Mouse (Mus musculus) urinary bladder, adult 2 months (tissue): ENCODE data around the gene Gm21312. TPM values are rescaled to one million over a fixed set of nuclear protein-coding genes. Genes with fewer than 3 reads are reported as not detected.
"Not testable (repeated sequence)": the region's sequence is repeated elsewhere in the genome, so short reads cannot be mapped to it uniquely, and the experiment has no call there.

ENCODE experiments used
- DNase-seq: peaks from one replicate; pipeline ENCODE4 v3.0.0; 2022; ENCODE audit warnings: low spot score
- polyA plus RNA-seq: library from polyadenylated mRNA; depleted of rRNA; stranded (reverse); fragments of >200 nt; gene quantifications from 2 replicates; pipeline ENCODE4 v1.2.3, GENCODE M21; 2012; rRNA removed

Gene Gm21312
- not detected in 2 replicates for polyA plus RNA-seq

DNA sequence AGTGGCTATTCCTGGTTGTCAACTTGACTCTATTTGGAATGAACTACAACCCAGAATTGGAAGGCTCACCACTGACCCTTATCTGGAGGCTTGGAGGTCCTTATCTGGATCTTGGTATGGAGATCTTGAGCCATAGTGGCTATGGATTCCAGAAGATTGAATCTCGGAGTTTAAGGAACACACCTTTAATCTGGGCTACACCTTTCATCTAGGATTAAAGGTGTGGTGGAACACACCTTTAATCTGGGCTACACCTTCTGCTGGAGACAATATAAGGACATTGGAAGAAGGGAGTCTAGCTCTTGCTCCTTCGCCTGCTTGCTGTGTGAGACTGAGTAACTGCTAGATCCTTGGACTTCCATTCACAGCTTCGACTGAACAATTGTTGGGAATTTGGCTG is at the start of gene Gm21312:
Gene Gm21312 (plus strand): TSS at position 301 of the 400 bp plus-strand sequence.
- not testable (repeated sequence) for DNase-seq

DNA sequence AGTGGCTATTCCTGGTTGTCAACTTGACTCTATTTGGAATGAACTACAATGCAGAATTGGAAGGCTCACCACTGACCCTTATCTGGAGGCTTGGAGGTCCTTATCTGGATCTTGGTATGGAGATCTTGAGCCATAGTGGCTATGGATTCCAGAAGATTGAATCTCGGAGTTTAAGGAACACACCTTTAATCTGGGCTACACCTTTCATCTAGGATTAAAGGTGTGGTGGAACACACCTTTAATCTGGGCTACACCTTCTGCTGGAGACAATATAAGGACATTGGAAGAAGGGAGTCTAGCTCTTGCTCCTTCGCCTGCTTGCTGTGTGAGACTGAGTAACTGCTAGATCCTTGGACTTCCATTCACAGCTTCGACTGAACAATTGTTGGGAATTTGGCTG is 34.1 kb upstream of the Gm21312 start, which contains the start of gene Gm21293:
Gene Gm21293 (plus strand): TSS at position 301 of the 400 bp plus-strand sequence.
- not testable (repeated sequence) for DNase-seq

DNA sequence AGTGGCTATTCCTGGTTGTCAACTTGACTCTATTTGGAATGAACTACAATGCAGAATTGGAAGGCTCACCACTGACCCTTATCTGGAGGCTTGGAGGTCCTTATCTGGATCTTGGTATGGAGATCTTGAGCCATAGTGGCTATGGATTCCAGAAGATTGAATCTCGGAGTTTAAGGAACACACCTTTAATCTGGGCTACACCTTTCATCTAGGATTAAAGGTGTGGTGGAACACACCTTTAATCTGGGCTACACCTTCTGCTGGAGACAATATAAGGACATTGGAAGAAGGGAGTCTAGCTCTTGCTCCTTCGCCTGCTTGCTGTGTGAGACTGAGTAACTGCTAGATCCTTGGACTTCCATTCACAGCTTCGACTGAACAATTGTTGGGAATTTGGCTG is 25.6 kb upstream of the Gm21312 start, which contains the start of gene Gm6763:
Gene Gm6763 (plus strand): TSS at position 301 of the 400 bp plus-strand sequence.
- not testable (repeated sequence) for DNase-seq

DNA sequence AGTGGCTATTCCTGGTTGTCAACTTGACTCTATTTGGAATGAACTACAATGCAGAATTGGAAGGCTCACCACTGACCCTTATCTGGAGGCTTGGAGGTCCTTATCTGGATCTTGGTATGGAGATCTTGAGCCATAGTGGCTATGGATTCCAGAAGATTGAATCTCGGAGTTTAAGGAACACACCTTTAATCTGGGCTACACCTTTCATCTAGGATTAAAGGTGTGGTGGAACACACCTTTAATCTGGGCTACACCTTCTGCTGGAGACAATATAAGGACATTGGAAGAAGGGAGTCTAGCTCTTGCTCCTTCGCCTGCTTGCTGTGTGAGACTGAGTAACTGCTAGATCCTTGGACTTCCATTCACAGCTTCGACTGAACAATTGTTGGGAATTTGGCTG is 17.1 kb upstream of the Gm21312 start, which contains the start of gene Gm8764:
Gene Gm8764 (plus strand): TSS at position 301 of the 400 bp plus-strand sequence.
- DNase-seq: not testable (repeated sequence)

DNA sequence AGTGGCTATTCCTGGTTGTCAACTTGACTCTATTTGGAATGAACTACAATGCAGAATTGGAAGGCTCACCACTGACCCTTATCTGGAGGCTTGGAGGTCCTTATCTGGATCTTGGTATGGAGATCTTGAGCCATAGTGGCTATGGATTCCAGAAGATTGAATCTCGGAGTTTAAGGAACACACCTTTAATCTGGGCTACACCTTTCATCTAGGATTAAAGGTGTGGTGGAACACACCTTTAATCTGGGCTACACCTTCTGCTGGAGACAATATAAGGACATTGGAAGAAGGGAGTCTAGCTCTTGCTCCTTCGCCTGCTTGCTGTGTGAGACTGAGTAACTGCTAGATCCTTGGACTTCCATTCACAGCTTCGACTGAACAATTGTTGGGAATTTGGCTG is 8.6 kb upstream of the Gm21312 start, which contains the start of gene Gm21304:
Gene Gm21304 (plus strand): TSS at position 301 of the 400 bp plus-strand sequence.
- not testable (repeated sequence) for DNase-seq

DNA sequence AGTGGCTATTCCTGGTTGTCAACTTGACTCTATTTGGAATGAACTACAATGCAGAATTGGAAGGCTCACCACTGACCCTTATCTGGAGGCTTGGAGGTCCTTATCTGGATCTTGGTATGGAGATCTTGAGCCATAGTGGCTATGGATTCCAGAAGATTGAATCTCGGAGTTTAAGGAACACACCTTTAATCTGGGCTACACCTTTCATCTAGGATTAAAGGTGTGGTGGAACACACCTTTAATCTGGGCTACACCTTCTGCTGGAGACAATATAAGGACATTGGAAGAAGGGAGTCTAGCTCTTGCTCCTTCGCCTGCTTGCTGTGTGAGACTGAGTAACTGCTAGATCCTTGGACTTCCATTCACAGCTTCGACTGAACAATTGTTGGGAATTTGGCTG is 8.4 kb downstream of the Gm21312 start, which contains the start of gene Gm20765:
Gene Gm20765 (plus strand): TSS at position 301 of the 400 bp plus-strand sequence.
- not testable (repeated sequence) for DNase-seq

DNA sequence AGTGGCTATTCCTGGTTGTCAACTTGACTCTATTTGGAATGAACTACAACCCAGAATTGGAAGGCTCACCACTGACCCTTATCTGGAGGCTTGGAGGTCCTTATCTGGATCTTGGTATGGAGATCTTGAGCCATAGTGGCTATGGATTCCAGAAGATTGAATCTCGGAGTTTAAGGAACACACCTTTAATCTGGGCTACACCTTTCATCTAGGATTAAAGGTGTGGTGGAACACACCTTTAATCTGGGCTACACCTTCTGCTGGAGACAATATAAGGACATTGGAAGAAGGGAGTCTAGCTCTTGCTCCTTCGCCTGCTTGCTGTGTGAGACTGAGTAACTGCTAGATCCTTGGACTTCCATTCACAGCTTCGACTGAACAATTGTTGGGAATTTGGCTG is 16.9 kb downstream of the Gm21312 start, which contains the start of gene Gm4340:
Gene Gm4340 (plus strand): TSS at position 301 of the 400 bp plus-strand sequence.
- DNase-seq: not testable (repeated sequence)

DNA sequence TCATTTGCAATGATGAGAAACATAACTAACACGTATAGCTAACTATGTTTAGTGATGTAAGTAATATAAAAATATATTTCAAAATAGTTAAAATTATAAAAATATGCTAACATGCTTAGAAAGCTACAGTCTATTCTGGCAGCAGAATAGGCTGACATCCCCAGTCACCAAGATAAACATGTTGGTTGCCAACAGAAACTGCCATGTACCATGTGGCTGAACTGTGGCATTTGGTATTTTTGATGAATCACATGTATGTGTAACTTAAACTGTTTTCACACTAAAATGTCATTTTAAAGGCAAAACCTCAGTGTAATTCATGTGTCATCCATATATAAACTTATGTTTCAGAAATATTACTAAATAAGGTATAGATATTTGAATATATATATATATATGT is 32.8 kb downstream of the Gm21312 start:
- DNase-seq: no peak

DNA sequence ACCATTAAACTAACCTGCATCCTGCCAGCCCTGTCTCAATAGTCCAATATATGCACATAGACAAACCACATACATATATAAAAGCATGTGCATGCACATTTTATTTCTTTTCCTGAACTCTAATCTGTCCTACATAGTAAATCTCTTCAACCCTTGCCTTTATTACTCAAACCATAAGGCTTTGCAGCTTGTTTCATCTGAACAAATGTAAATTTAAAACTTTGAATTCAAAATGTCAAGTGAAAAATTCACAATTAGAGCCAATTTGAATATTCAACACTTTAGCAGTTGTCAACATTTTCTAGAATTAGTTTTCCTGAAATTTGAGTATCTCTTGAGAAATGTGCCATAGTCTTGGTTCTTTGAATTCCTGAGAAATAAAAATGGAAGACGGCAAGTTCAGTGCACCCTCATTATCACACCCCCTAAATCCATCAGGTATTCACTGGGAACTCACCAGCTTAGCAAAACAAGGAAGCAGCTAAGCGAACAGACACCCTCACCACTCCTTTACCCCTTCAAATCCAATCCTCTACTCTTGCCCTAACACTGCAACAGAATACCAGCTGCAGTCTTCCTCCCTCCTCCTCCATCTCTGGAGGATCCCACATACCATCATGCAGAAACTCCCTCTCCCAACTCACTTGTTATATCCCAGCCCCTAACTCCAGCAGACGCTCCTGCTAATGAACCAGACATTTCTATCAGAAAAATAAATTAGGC is 33.6 kb downstream of the Gm21312 start:
- no peak for DNase-seq

DNA sequence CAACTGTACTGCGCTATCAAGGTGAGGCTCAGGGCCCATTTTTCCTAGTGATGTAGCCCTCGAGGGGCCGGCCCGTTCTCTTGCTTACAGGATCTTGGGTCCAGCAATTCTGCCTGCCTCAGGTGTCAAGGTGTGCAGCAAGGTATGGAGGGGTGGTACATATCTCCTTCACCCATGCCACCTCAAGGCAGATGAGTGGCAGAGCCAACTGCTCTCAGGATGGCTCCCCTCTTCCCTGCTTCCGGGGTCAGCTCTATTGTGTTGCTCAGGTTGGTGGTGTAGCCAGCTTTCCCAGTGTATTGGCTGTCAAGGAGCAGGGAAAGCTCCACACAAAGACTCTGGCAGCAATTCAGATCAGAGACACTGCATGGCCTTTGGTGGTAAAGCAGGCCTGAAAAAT is 37.7 kb downstream of the Gm21312 start:
- no peak for DNase-seq

DNA sequence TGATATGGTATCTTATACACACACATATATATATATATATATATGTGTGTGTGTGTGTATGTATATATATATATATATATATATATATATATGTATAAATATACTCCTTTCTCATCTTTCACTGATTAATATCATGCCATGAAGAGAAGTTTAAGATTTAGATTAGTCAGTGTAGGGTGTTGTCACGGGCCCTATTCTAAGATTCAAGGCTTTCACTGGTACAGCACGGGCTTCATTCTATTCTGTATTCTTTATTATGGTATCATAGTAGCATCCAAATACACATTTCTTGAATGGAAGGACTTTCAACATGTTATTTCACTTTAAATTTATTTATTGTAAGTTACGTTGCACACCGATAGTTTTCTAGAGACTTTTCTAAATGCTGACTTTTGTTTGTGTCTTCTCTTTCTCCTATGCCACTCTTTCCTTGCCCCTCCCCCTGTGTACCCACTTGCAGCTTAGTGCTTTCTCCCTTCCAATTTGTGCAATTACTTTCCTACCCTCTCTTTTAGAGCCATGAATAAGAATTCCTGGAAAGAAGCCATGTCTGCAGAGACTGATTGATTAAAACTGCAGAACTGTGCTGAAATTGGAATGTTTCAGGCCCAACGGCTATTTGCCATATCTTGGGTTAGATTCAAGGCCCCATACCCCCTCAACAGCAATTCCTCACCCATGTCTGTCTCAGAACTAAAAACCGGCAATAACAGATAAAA is 43.6 kb downstream of the Gm21312 start:
- no peak for DNase-seq

Other genes with a start within 250 kb of the Gm21312 start
- not detected in 2 replicates for gene Gm21293, start 34.0 kb upstream of the Gm21312 start, polyA plus RNA-seq
- not detected in 2 replicates for gene Gm6763, start 25.5 kb upstream of the Gm21312 start, polyA plus RNA-seq
- gene Gm8764, start 17.0 kb upstream of the Gm21312 start, polyA plus RNA-seq: not detected in 2 replicates
- not detected in 2 replicates for gene Gm21304, start 8.5 kb upstream of the Gm21312 start, polyA plus RNA-seq
- not detected in 2 replicates for gene Gm20765, start 8.5 kb downstream of the Gm21312 start, polyA plus RNA-seq
- gene Gm4340, start 17.0 kb downstream of the Gm21312 start, polyA plus RNA-seq: not detected in 2 replicates